Mouse (Mus musculus) heart, adult 2 months (tissue): ENCODE measurements around the gene Ulk1.

Experiments used
- CTCF ChIP-seq: fragments of 200-600 bp; IDR thresholded peaks from 2 replicates; pipeline ENCODE4 v1.8.1; 2022; ENCODE audit warnings: antibody characterized with exemption, mild to moderate bottlenecking, moderate library complexity
- POLR2A ChIP-seq: fragments of 200-500 bp; IDR thresholded peaks from 2 replicates; pipeline ENCODE4 v1.6.1; 2011; ENCODE audit warnings: mild to moderate bottlenecking, low read depth, low read length, control low read depth; ENCODE audit not compliant: insufficient read depth

DNA sequence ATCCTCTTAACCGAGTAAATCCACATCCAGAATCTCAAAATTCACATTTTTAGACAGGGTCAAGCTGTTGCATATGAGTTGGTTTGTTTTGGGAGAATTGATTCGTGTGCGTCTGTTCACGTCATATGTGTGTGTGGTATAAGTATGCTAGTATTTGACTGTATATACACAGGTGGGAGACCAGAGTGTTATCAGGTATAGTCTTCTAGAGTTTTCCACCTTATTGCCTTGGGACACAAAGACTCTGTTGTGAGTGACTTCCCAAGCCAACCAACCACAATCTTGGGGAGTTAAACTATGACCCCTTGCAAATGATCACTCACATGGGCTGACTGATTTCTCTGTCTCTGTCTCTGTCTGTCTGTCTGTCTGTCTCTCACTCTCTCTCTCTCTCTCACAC, 14.5 kb upstream of the Ulk1 start:
- no peak for TF ChIP-seq CTCF
- TF ChIP-seq POLR2A: no peak
